Mouse (Mus musculus) myocyte (in vitro differentiated cells): ENCODE measurements around the gene Dgkq. TPM values are rescaled to one million over a fixed set of nuclear protein-coding genes. Genes with fewer than 3 reads are reported as not detected.

Source experiments
- H3K27me3 ChIP-seq: one replicate; pipeline ENCODE4 v1.6.1; 2011; ENCODE audit not compliant: control insufficient read depth, insufficient read depth, insufficient read length
- H3K36me3 ChIP-seq: one replicate; pipeline ENCODE4 v1.6.1; 2011; ENCODE audit not compliant: control insufficient read depth, insufficient read depth
- H3K4me2 ChIP-seq: one replicate; pipeline ENCODE4 v1.6.1; 2011; ENCODE audit warnings: low read depth, control low read depth
- H3K4me3 ChIP-seq: one replicate; pipeline ENCODE4 v1.5.1; 2011; ENCODE audit warnings: mild to moderate bottlenecking, control low read depth, moderate library complexity
- H3K79me2 ChIP-seq: one replicate; pipeline ENCODE4 v1.6.1; 2011; ENCODE audit not compliant: control insufficient read depth, insufficient read depth
- H3ac ChIP-seq: one replicate; pipeline ENCODE4 v1.6.1; 2011; ENCODE audit not compliant: control insufficient read depth, insufficient read length
- CEBPB ChIP-seq: IDR thresholded peaks from 2 replicates; pipeline ENCODE4 v1.6.1; 2011; ENCODE audit warnings: mild to moderate bottlenecking, moderate library complexity; ENCODE audit not compliant: poor library complexity, insufficient read depth, severe bottlenecking
- E2F4 ChIP-seq: IDR thresholded peaks from one replicate; pipeline ENCODE4 v1.6.1; 2011; ENCODE audit warnings: mild to moderate bottlenecking, control low read depth, moderate library complexity; ENCODE audit not compliant: insufficient read depth
- MAX ChIP-seq: IDR thresholded peaks from one replicate; pipeline ENCODE4 v1.6.1; 2011; ENCODE audit warnings: low read depth, mild to moderate bottlenecking, control low read depth
- MYOD1 ChIP-seq, 3 experiments: IDR thresholded peaks; one replicate each; pipeline ENCODE4 v1.6.1; 2011; ENCODE audit warnings: control low read depth in 2 of 3, low read depth in 2 of 3, mild to moderate bottlenecking in 2 of 3, moderate library complexity in 1 of 3; ENCODE audit not compliant: insufficient read length in 2 of 3, control insufficient read depth in 1 of 3
- MYOG ChIP-seq, 3 experiments: IDR thresholded peaks; one replicate each; pipeline ENCODE4 v1.6.1; 2011; ENCODE audit warnings: control low read depth in 2 of 3, low read depth in 2 of 3, mild to moderate bottlenecking in 2 of 3; ENCODE audit not compliant: insufficient read length in 2 of 3, control insufficient read depth in 1 of 3, insufficient read depth in 1 of 3
- POLR2A ChIP-seq: IDR thresholded peaks from one replicate; pipeline ENCODE4 v1.6.1; 2011; ENCODE audit warnings: low read depth, mild to moderate bottlenecking, control low read depth, moderate library complexity; ENCODE audit not compliant: insufficient read length
- POLR2AphosphoS2 ChIP-seq: IDR thresholded peaks from one replicate; pipeline ENCODE4 v1.6.1; 2011; ENCODE audit warnings: low read depth, control low read depth; ENCODE audit not compliant: insufficient read length
- REST ChIP-seq: IDR thresholded peaks from one replicate; pipeline ENCODE4 v1.6.1; 2011; ENCODE audit warnings: mild to moderate bottlenecking, control low read depth, moderate library complexity; ENCODE audit not compliant: insufficient read depth, insufficient read length
- SRF ChIP-seq: IDR thresholded peaks from one replicate; pipeline ENCODE4 v1.6.1; 2011; ENCODE audit warnings: low read depth; ENCODE audit not compliant: control insufficient read depth, insufficient read length
- TCF12 ChIP-seq: IDR thresholded peaks from one replicate; pipeline ENCODE4 v1.6.1; 2011; ENCODE audit warnings: mild to moderate bottlenecking, control low read depth; ENCODE audit not compliant: poor library complexity, insufficient read depth, severe bottlenecking
- TCF3 ChIP-seq: IDR thresholded peaks from one replicate; pipeline ENCODE4 v1.6.1; 2011; ENCODE audit warnings: low read depth, control low read depth; ENCODE audit not compliant: insufficient read length
- USF1 ChIP-seq: IDR thresholded peaks from one replicate; pipeline ENCODE4 v1.6.1; 2011; ENCODE audit warnings: low read depth, mild to moderate bottlenecking, control low read depth, moderate library complexity
- polyA plus RNA-seq: library from polyadenylated mRNA; unstranded; fragments of >200 nt; fragmentation: generic; extraction: Trizol; gene quantifications from one replicate; pipeline ENCODE4 v1.2.1, GENCODE M21; 2012; ENCODE audit warnings: missing spikeins

Gene Dgkq
- polyA plus RNA-seq, 1 experiment = 4.3 TPM

GRCm38 (mm10) chr5:108669986-108670385 lies 514 bp upstream of the Dgkq start:
- Histone ChIP-seq H3K36me3 (no peaks in the 10 kb centered on the region), H3K4me3 (peak overlapping the region; percentile 39), H3ac (no peak overlapping the region), H3K27me3 (no peaks in the 10 kb centered on the region), H3K4me2 (no peak overlapping the region), H3K79me2 (no peaks in the 10 kb centered on the region)
- TF ChIP-seq TCF3 = no peak
- no peak for TF ChIP-seq POLR2AphosphoS2
- TF ChIP-seq MYOG (IDR thresholded peaks at IDR 0.05; ENCODE audit: control insufficient read depth in 1 of 3, insufficient read depth in 1 of 3, insufficient read length in 2 of 3, low read depth in 2 of 3) = no peak
- no peak for TF ChIP-seq POLR2A
- no peak for TF ChIP-seq USF1
- TF ChIP-seq CEBPB = no peak

DNA sequence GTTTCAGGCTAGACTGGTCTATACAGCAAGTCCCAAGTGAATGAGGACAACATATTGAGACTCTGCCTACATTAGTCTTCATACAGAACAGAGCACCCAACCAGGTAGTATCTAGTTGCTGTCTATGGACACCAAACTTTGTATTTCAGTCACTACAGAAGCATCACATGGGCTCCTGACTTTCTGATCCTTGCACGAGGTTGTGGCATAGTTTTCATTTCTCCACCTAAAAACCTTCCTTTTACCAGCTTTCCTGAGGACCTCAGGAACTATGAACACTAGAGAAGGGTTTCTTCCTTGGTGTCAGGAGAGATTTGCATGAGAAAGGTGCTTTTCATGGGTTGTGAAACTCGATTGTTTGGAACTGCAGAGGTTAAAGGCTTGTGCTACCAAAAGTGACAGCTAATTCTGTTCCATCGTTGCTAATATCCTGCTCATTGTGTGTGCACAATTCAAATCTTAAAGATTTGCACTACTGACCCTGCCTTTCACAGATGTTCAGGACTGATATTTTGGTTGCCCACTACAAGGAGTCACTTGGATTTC lies 1.0 kb downstream of the Dgkq start:
- Histone ChIP-seq H3K79me2 (no peaks in the 10 kb centered on the region), H3K4me3 (peak overlapping the region; percentile 39), H3K4me2 (peak overlapping the region; percentile 93), H3K36me3 (no peaks in the 10 kb centered on the region), H3ac (peak overlapping the region; percentile 18), H3K27me3 (no peaks in the 10 kb centered on the region)
- TF ChIP-seq SRF (no peak), E2F4 (no peak), CEBPB (no peak), USF1 (no peak), MAX (no peak), POLR2A (no peak), MYOG (IDR thresholded peaks at IDR 0.05; ENCODE audit: control insufficient read depth in 1 of 3, insufficient read depth in 1 of 3, insufficient read length in 2 of 3, low read depth in 2 of 3) (no peak), MYOD1 (IDR thresholded peaks at IDR 0.05; ENCODE audit: control insufficient read depth in 1 of 3, insufficient read length in 2 of 3, low read depth in 2 of 3) (no peak), REST (no peak), POLR2AphosphoS2 (no peak), TCF12 (no peak), TCF3 (no peak)

- no peak for TF ChIP-seq POLR2AphosphoS2
- no peak for TF ChIP-seq TCF3
- TF ChIP-seq USF1 = no peak
- TF ChIP-seq MAX = no peak
- no peak for TF ChIP-seq MYOG (IDR thresholded peaks at IDR 0.05; ENCODE audit: control insufficient read depth in 1 of 3, insufficient read depth in 1 of 3, insufficient read length in 2 of 3, low read depth in 2 of 3)
- no peak for TF ChIP-seq E2F4
- TF ChIP-seq CEBPB = no peak
- no peak for TF ChIP-seq MYOD1 (IDR thresholded peaks at IDR 0.05; ENCODE audit: control insufficient read depth in 1 of 3, insufficient read length in 2 of 3, low read depth in 2 of 3)
- no peak for TF ChIP-seq SRF
- TF ChIP-seq REST = no peak
- TF ChIP-seq TCF12 = no peak
- no peak for TF ChIP-seq POLR2A
- Histone ChIP-seq H3K36me3 (no peaks in the 10 kb centered on the region), H3K4me2 (no peak overlapping the region), H3K79me2 (no peaks in the 10 kb centered on the region), H3ac (no peak overlapping the region), H3K27me3 (no peaks in the 10 kb centered on the region), H3K4me3 (no peak overlapping the region)
Measured at GRCm38 (mm10) chr5:108667370-108667769, 2.1 kb downstream of the Dgkq start.

DNA sequence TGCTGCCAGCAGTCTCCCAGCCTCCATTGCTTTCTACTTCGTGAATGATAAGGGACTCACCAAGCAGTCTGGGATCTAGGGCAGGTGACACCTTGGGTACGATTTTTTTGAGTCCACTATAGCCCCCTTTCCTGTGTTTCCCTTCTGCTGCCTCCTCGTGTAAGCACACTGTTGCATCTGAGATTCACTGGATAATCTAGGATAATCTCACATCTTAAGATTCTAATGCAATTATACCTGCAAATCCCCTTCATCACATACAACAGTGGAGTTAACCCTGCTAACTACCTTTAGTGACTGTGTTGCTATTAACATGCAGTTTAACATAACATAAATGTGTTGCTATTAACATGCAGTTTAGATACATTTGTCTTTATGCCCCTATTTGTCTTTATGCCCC lies 4.4 kb downstream of the Dgkq start:
- TF ChIP-seq USF1 = no peak
- TF ChIP-seq TCF3 = no peak
- TF ChIP-seq MAX = no peak
- no peak for TF ChIP-seq SRF
- TF ChIP-seq TCF12 = no peak
- no peak for TF ChIP-seq REST
- TF ChIP-seq MYOG (IDR thresholded peaks at IDR 0.05; ENCODE audit: control insufficient read depth in 1 of 3, insufficient read depth in 1 of 3, insufficient read length in 2 of 3, low read depth in 2 of 3) = no peak
- no peak for TF ChIP-seq MYOD1 (IDR thresholded peaks at IDR 0.05; ENCODE audit: control insufficient read depth in 1 of 3, insufficient read length in 2 of 3, low read depth in 2 of 3)
- TF ChIP-seq CEBPB = no peak
- no peak for TF ChIP-seq POLR2A
- no peak for TF ChIP-seq POLR2AphosphoS2
- no peak for TF ChIP-seq E2F4
- no peak overlapping the region for H3ac ChIP-seq

DNA sequence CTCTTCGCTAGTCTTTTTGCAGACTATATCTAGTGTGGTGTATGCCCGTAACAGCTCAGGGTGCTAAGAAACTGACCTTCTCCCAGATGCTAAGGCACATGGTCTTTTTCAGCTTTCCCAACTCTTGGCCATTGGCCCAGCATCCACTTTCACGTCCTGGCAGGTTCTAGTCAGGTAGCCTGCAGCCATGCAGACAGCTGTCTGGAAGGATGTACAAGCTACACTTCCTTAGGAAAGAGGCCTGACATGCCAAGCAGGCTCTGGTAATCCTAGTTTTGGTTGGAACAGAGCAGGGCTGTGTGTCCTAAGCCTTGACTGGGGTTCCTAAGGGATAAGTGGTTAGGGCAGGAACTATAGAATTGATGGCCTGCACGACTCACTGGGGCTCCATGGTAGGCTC lies 6.7 kb downstream of the Dgkq start:
- Histone ChIP-seq H3K27me3 (no peaks in the 10 kb centered on the region), H3ac (no peak overlapping the region), H3K79me2 (peaks cover 6% of the 10 kb centered on the region), H3K4me2 (no peak overlapping the region), H3K36me3 (no peaks in the 10 kb centered on the region), H3K4me3 (no peak overlapping the region)
- TF ChIP-seq CEBPB (no peak), E2F4 (no peak), POLR2AphosphoS2 (no peak), USF1 (no peak), TCF12 (no peak), MYOG (IDR thresholded peaks at IDR 0.05; ENCODE audit: control insufficient read depth in 1 of 3, insufficient read depth in 1 of 3, insufficient read length in 2 of 3, low read depth in 2 of 3) (no peak), POLR2A (no peak), SRF (no peak), TCF3 (no peak), MAX (no peak), REST (no peak), MYOD1 (IDR thresholded peaks at IDR 0.05; ENCODE audit: control insufficient read depth in 1 of 3, insufficient read length in 2 of 3, low read depth in 2 of 3) (no peak)

More for the DNA sequence above, 4.4 kb downstream of the Dgkq start:
- Histone ChIP-seq H3K4me2 (no peak overlapping the region), H3K79me2 (peaks cover 4% of the 10 kb centered on the region), H3K27me3 (no peaks in the 10 kb centered on the region), H3K36me3 (no peaks in the 10 kb centered on the region), H3K4me3 (no peak overlapping the region)
